Mouse (Mus musculus) layer of hippocampus, adult 2 months (tissue): ENCODE data around the gene Plcxd2. TPM values are rescaled to one million over a fixed set of nuclear protein-coding genes. Genes with fewer than 3 reads are reported as not detected.

Experiments
- DNase-seq, 2 experiments: peaks; one replicate each; pipeline ENCODE4 v3.0.0; 2022; ENCODE audit warnings: low spot score in 2 of 2
- H3K27ac ChIP-seq: fragments of 200-600 bp; 2 replicates; pipeline ENCODE4 v1.8.1; 2022
- H3K4me3 ChIP-seq: fragments of 200-600 bp; 2 replicates; pipeline ENCODE4 v1.8.1; 2022; ENCODE audit warnings: mild to moderate bottlenecking
- CTCF ChIP-seq: fragments of 200-600 bp; conservative IDR thresholded peaks from 2 replicates; pipeline ENCODE4 v1.8.1; 2022; ENCODE audit warnings: antibody characterized with exemption, mild to moderate bottlenecking, moderate library complexity
- total RNA-seq, 2 experiments: library from RNA; stranded (reverse); gene quantifications; 2 replicates each; pipeline ENCODE4 v1.2.3; 2021

Gene Plcxd2
- total RNA-seq, 2 experiments from 2014 or later = 17.5 to 17.9 TPM

DNA sequence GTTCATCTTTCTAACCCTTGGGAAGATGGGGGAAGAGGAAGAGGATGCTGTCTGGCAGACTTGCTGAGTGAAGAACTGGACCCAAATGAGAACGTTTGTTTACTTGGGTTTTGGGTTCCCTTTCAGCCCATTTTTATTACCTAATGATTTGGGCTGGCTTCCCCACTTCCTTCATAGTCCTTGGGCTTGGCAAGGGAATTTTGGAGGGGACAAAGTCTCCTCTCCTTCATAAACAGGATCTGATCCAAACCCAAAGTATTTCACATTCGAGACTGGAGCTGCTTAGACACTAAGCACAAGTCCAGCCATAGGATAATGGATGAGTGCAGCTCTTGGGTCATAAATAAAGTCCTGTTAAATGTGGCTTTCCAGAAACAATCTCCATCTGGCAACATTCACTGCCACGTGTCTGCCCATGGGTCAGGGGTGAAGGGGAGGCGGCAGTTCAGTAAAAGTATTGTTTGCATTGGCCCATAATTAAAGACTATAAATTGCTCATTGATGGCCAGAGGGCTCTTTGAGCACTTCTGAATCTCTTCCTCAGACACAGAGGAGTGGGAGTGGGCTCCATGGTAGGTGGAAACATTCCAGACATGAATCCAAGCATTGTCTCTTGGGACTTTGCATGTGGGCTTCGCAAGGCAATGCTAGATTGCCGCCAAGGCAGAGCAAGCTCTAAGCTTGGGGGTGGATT is 86.1 kb downstream of the Plcxd2 start:
- no peak overlapping the region for H3K27ac ChIP-seq
- no peak overlapping the region for H3K4me3 ChIP-seq
- DNase-seq = no peak
- no peak for TF ChIP-seq CTCF

DNA sequence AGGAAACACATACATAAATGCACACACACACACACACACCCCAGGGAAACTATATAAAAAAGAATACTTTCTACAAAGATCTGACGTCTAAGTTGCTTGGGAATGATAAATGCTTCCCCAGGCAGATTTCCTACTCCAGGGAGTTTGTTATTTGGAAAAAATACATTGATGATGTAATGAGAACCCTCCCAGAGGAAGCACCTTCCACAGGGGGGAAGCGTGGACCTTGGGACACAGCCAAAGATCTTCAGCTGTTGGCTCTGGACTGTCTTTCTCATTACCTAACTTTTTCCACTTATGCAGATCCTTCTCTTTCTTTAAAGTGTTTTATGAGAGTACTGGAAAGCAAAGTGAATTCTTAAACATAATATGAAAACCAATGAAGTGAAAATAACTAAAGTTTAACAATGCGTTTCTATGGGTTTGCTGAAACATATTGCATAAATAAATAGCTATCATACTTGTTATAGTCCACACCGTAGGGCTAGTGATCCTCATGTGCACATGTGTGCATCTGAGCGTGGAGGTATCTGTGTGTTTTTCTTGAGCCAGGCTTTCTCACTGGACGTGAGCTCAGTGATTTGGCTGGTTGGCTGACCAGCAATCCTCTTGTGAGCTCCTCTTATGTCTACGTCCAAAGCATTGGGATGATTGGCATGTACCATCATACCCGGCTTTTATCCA is 87.3 kb downstream of the Plcxd2 start:
- DNase-seq = no peak
- no peak overlapping the region for H3K4me3 ChIP-seq
- no peak overlapping the region for H3K27ac ChIP-seq
- TF ChIP-seq CTCF = no peak

DNA sequence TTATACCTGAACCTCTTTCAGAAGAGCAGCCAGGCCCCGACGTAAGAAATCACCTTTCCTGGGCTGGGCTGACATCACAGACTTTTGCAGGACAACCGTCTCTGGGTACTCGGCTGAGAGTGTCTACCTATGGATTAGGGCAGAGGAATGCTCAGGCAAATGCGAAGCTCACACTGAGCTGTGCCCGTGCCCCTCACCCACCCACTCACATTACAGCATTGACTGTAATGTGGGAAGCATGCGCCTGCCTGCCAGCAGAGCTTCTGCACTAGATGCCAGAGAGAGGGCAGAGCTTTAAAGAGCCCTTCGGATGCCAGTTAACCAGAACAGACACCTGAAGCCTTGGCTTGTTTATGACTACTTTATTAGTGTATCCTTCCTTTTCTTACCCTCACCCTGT is 90.4 kb downstream of the Plcxd2 start:
- Histone ChIP-seq H3K27ac (no peak overlapping the region), H3K4me3 (no peak overlapping the region)
- no peak for TF ChIP-seq CTCF
- DNase-seq = peak; percentile 27 to 41

Other genes starting within 250 kb of the Plcxd2 start
- gene Phldb2, start 56.6 kb downstream of the Plcxd2 start, total RNA-seq = 1 to 10 TPM; 4.4 to 5.4 TPM
- gene Cd96, start 110.0 kb upstream of the Plcxd2 start, total RNA-seq = not detected
- gene Gm4737, start 144.9 kb upstream of the Plcxd2 start, total RNA-seq = 10 to 100 TPM; 15.1 to 16.0 TPM